Mouse (Mus musculus) Patski (cell line): ENCODE results near the gene Sh3bgrl3. TPM values are rescaled to one million over a fixed set of nuclear protein-coding genes. Genes with fewer than 3 reads are reported as not detected.

Source experiments
- ATAC-seq: fragments of 100-300 bp; one replicate; pipeline ENCODE4 v1.8.0; 2021
- CTCF ChIA-PET: fragments of 350-600 bp; sonication (Branson Sonifier 250); formaldehyde crosslinking; loops from one replicate; lab custom pipeline; 2022; ENCODE audit warnings: inconsistent platforms; lab: Charles Lee
- POLR2A ChIA-PET: fragments of 350-600 bp; sonication (Branson Sonifier 250); formaldehyde crosslinking; loops from one replicate; lab custom pipeline; 2022; ENCODE audit warnings: antibody characterized with exemption, inconsistent platforms; lab: Charles Lee
- DNase-seq: peaks from one replicate; pipeline ENCODE4 v3.0.0-alpha.2; 2011; ENCODE audit warnings: low read depth, low spot score
- H3K27me3 ChIP-seq: fragments of 371-371 bp; one replicate; pipeline ENCODE4 v1.5.1; 2021
- CTCF ChIP-seq: fragments of 100-300 bp; IDR thresholded peaks from one replicate; pipeline ENCODE4 v1.5.1; 2021
- in situ Hi-C: fragments of 300-500 bp; cut with MboI; formaldehyde crosslinking; loops from 3 replicates; pipeline ENCODE4 v1.11.1; 2018; ENCODE audit warnings: low pct_unique_long_range_greater_than_20kb, mixed read lengths
- polyA plus RNA-seq: library from polyadenylated mRNA; unstranded; gene quantifications from one replicate; pipeline ENCODE4 v1.2.3, GENCODE M21; 2021

Sh3bgrl3 gene
- polyA plus RNA-seq, 1 experiment from 2014 or later, result 207 TPM

GRCm38 (mm10) chr4:134084999-134085398 is 43.6 kb downstream of the Sh3bgrl3 start:
- no peak for DNase-seq
- in situ Hi-C loops, result loop anchor here (5.0 kb wide), 1 partner anchor 48 kb away; no protein-coding TSS in a partner anchor
- POLR2A ChIA-PET, result no interaction called here
- peak; percentile 41 for TF ChIP-seq CTCF
- no peak for ATAC-seq
- no peaks in the 10 kb centered on the region for H3K27me3 ChIP-seq
- CTCF ChIA-PET, result no interaction called here

GRCm38 (mm10) chr4:134082460-134082859 is 46.1 kb downstream of the Sh3bgrl3 start:
- H3K27me3 ChIP-seq, result no peaks in the 10 kb centered on the region
- in situ Hi-C loops, result loop anchor here (5.0 kb wide), 1 partner anchor 45 kb away; no protein-coding TSS in a partner anchor
- ATAC-seq (no peak), DNase-seq (no peak)
- POLR2A ChIA-PET, result no interaction called here
- CTCF ChIA-PET, result no interaction called here
- TF ChIP-seq CTCF, result no peak

- in situ Hi-C loops, result loop anchor here (5.0 kb wide), 1 partner anchor 45 kb away; no protein-coding TSS in a partner anchor
- POLR2A ChIA-PET, result no interaction called here
- peak; percentile 44 for ATAC-seq
- no peaks in the 10 kb centered on the region for H3K27me3 ChIP-seq
- TF ChIP-seq CTCF, result no peak
- CTCF ChIA-PET, result no interaction called here
- DNase-seq, result no peak
These were observed 46.7 kb downstream of the Sh3bgrl3 start for GRCm38 (mm10) chr4:134081730-134082386.

- H3K27me3 ChIP-seq, result no peaks in the 10 kb centered on the region
- no peak for TF ChIP-seq CTCF
- CTCF ChIA-PET, result no interaction called here
- no peak for DNase-seq
- ATAC-seq, result no peak
- POLR2A ChIA-PET, result no interaction called here
- in situ Hi-C loops, result loop anchor here (5.0 kb wide), 1 partner anchor 43 kb away; no protein-coding TSS in a partner anchor
These were observed 47.9 kb downstream of the Sh3bgrl3 start for GRCm38 (mm10) chr4:134080674-134081073.

- POLR2A ChIA-PET, result interaction anchor here (0.6 kb wide), 1 partner anchor 11 kb away, joined by 4 read pairs; no protein-coding TSS in a partner anchor
- ATAC-seq, result no peak
- CTCF ChIA-PET, result interaction anchor here (0.7 to 2.5 kb wide), 2 partner anchors 8 to 144 kb away, joined by 4 to 10 read pairs; no protein-coding TSS in a partner anchor
- no peak for DNase-seq
- no peaks in the 10 kb centered on the region for H3K27me3 ChIP-seq
- no peak for TF ChIP-seq CTCF
- in situ Hi-C loops, result no loop called here
These were observed 49.9 kb downstream of the Sh3bgrl3 start for GRCm38 (mm10) chr4:134078694-134079093.

Other genes starting within 250 kb of the Sh3bgrl3 start
- gene Rps6ka1, start 241.0 kb downstream of the Sh3bgrl3 start, polyA plus RNA-seq, result 58.1 TPM
- 170 TPM for gene Hmgn2, start 160.1 kb downstream of the Sh3bgrl3 start, polyA plus RNA-seq
- 28.3 TPM for gene Dhdds, start 127.9 kb downstream of the Sh3bgrl3 start, polyA plus RNA-seq
- not detected for gene Lin28a, start 109.9 kb downstream of the Sh3bgrl3 start, polyA plus RNA-seq
- not detected for gene Zfp683, start 75.0 kb downstream of the Sh3bgrl3 start, polyA plus RNA-seq
- gene Crybg2, start 68.0 kb downstream of the Sh3bgrl3 start, polyA plus RNA-seq, result 0.18 TPM
- gene Cd52, start 33.7 kb downstream of the Sh3bgrl3 start, polyA plus RNA-seq, result not detected
- 10.0 TPM for gene Ubxn11, start 26.2 kb downstream of the Sh3bgrl3 start, polyA plus RNA-seq
- gene Cep85, start 58.3 kb upstream of the Sh3bgrl3 start, polyA plus RNA-seq, result 20.9 TPM
- not detected for gene Gm7534, start 74.2 kb upstream of the Sh3bgrl3 start, polyA plus RNA-seq
- 0.10 TPM for gene Catsper4, start 98.6 kb upstream of the Sh3bgrl3 start, polyA plus RNA-seq
- 2.3 TPM for gene Cnksr1, start 109.6 kb upstream of the Sh3bgrl3 start, polyA plus RNA-seq
- gene E130218I03Rik, start 114.9 kb upstream of the Sh3bgrl3 start, polyA plus RNA-seq, result 0.23 TPM
- gene Zfp593, start 116.8 kb upstream of the Sh3bgrl3 start, polyA plus RNA-seq, result 10.4 TPM
- gene Gm30191, start 118.1 kb upstream of the Sh3bgrl3 start, polyA plus RNA-seq, result not detected
- not detected for gene Grrp1, start 125.3 kb upstream of the Sh3bgrl3 start, polyA plus RNA-seq
- 8.7 TPM for gene Pdik1l, start 159.1 kb upstream of the Sh3bgrl3 start, polyA plus RNA-seq
- gene Trim63, start 186.3 kb upstream of the Sh3bgrl3 start, polyA plus RNA-seq, result 0.36 TPM
- gene Slc30a2, start 214.4 kb upstream of the Sh3bgrl3 start, polyA plus RNA-seq, result not detected